Mouse (Mus musculus): ENCODE measurements around the gene Otud1. TPM values are rescaled to one million over a fixed set of nuclear protein-coding genes. Genes with fewer than 3 reads are reported as not detected.

Otud1 gene
- polyA plus RNA-seq, 1 experiment from 2014 or later = 1.3 TPM

DNA sequence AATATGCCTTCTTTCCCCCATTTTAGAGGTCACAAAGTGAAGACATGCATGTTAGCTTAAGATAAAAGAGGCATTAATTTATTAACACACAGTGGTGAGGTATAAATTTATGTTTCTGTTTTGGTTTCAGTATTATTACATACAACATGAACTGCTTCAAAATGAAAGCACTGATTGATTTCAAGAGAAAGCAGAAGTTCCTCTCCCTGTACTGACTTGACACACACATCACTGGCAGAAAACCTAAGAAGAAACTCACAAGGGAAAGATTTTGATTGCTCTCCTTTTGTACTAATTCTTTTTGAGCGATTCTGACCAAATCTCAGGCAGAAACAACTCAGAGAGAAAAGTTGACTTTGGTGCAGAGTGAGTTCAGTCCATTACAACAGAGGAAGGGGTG, 27.0 kb upstream of the Otud1 start:
- Histone ChIP-seq H3K9me3 (ENCODE audit: low read length) (no peaks in the 10 kb centered on the region), H3K27ac (ENCODE audit: low read depth) (no peak overlapping the region), H3K4me1 (ENCODE audit: insufficient read depth) (no peaks in the 10 kb centered on the region), H3K4me2 (ENCODE audit: low read depth, low read length) (no peak overlapping the region), H3K27me3 (ENCODE audit: insufficient read depth, low read length) (no peaks in the 10 kb centered on the region), H3K9ac (replicated peaks) (no peak overlapping the region), H3K4me3 (ENCODE audit: low read depth, low read length) (no peak overlapping the region), H3K36me3 (replicated peaks; ENCODE audit: insufficient read depth, low read length) (no peaks in the 10 kb centered on the region)
- DNase-seq = no peak
- TF ChIP-seq EP300 (IDR thresholded peaks at IDR 0.05; ENCODE audit: low read depth) (no peak), CTCF (IDR thresholded peaks at IDR 0.05; ENCODE audit: low read depth) (no peak)
- whole genome bisulfite sequencing (ENCODE audit: insufficient replicate concordance) = 50% methylated on average over 1 of the region's 1 CpGs
- ATAC-seq = no peak

DNA sequence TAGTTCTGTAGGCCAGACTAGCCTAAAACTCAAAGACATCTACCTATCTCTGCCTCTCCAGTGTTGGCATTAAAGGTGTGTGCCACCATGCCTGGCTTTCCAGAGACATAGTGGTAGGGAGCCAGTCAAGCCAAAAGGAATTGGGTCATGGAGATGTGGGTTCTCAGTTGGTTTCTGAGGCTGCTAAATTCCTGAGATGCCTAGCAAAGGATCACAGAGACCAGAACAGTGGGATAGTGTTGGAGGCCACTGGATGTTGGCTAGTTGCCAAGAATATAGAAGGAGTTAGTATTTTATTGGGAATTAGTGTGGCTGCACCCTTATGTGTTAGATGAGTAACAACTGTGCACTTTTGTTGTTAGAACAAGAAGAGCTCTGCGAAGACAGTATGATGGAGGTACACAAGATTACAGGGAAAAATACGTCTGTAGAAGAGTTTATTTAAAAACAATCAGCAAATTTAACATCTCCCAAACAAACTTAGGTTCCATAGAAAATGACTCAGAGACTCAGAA, 24.1 kb upstream of the Otud1 start:
- H3K36me3 ChIP-seq (replicated peaks; ENCODE audit: insufficient read depth, low read length) = no peaks in the 10 kb centered on the region
- TF ChIP-seq EP300 (IDR thresholded peaks at IDR 0.05; ENCODE audit: low read depth) (no peak), CTCF (IDR thresholded peaks at IDR 0.05; ENCODE audit: low read depth) (no peak)
- H3K27me3 ChIP-seq (ENCODE audit: insufficient read depth, low read length) = no peaks in the 10 kb centered on the region
- no peak overlapping the region for H3K9ac ChIP-seq (replicated peaks)
- no peak overlapping the region for H3K4me2 ChIP-seq (ENCODE audit: low read depth, low read length)
- H3K9me3 ChIP-seq (ENCODE audit: low read length) = no peaks in the 10 kb centered on the region
- no peak for DNase-seq
- H3K4me3 ChIP-seq (ENCODE audit: low read depth, low read length) = no peak overlapping the region
- H3K27ac ChIP-seq (ENCODE audit: low read depth) = no peak overlapping the region
- H3K4me1 ChIP-seq (ENCODE audit: insufficient read depth) = no peaks in the 10 kb centered on the region
- 61% methylated on average over 2 of the region's 2 CpGs for WGBS (ENCODE audit: insufficient replicate concordance)
- no peak for ATAC-seq

DNA sequence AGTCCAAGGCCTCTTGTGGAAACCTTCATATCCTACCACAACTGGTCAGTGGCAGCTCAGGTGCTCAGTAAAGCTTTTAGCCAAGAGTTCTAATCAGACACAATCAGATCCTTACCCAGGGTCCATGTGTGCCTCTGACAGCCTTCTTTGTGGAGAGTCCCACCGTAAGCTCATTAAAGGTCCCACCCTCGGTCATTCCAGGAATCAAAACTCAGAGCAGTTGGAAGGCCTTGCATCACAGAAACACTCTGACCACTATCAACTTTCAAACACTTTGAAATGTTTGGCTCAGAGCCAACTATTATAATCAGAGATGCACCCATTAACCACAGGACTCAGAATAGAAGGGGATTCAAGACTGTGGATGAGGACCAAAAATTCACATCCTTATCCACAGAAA, 12.4 kb upstream of the Otud1 start:
- Histone ChIP-seq H3K36me3 (replicated peaks; ENCODE audit: insufficient read depth, low read length) (no peaks in the 10 kb centered on the region), H3K4me3 (ENCODE audit: low read depth, low read length) (no peak overlapping the region), H3K27me3 (ENCODE audit: insufficient read depth, low read length) (no peaks in the 10 kb centered on the region), H3K4me2 (ENCODE audit: low read depth, low read length) (no peak overlapping the region), H3K9ac (replicated peaks) (no peak overlapping the region), H3K9me3 (ENCODE audit: low read length) (no peaks in the 10 kb centered on the region), H3K27ac (ENCODE audit: low read depth) (no peak overlapping the region), H3K4me1 (ENCODE audit: insufficient read depth) (peaks cover 5% of the 10 kb centered on the region; the same call in 1 of the 2 replicates)
- 51% methylated on average over 2 of the region's 2 CpGs for WGBS (ENCODE audit: insufficient replicate concordance)
- ATAC-seq (no peak), DNase-seq (no peak)
- TF ChIP-seq EP300 (IDR thresholded peaks at IDR 0.05; ENCODE audit: low read depth) (no peak), CTCF (IDR thresholded peaks at IDR 0.05; ENCODE audit: low read depth) (no peak)

DNA sequence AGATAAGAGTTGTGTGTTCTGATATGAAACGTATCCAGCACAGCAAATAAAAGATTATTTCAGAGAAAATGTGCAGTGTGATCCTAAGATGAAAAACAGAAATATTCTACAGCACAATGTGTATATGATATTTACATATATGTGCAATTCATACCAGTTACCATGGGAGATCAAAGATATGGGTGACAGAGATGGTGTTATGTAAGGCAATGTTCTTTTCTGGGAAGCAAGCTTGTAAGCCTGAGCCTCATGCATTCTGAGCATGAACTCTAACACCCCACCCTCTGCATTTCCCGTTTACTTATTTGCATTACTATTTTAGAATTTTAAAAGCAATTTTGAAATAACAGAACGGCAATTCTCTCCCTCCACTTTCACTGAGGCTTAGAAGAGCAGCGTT, 11.4 kb upstream of the Otud1 start:
- Histone ChIP-seq H3K36me3 (replicated peaks; ENCODE audit: insufficient read depth, low read length) (no peaks in the 10 kb centered on the region), H3K27ac (ENCODE audit: low read depth) (no peak overlapping the region), H3K4me1 (ENCODE audit: insufficient read depth) (peaks cover 5% of the 10 kb centered on the region; the same call in 1 of the 2 replicates), H3K9ac (replicated peaks) (no peak overlapping the region), H3K9me3 (ENCODE audit: low read length) (no peaks in the 10 kb centered on the region), H3K4me3 (ENCODE audit: low read depth, low read length) (no peak overlapping the region), H3K4me2 (ENCODE audit: low read depth, low read length) (no peak overlapping the region), H3K27me3 (ENCODE audit: insufficient read depth, low read length) (no peaks in the 10 kb centered on the region)
- 63% methylated on average over 4 of the region's 4 CpGs for WGBS (ENCODE audit: insufficient replicate concordance)
- DNase-seq = no peak
- ATAC-seq = no peak
- TF ChIP-seq CTCF (IDR thresholded peaks at IDR 0.05; ENCODE audit: low read depth) = no peak
- TF ChIP-seq EP300 (IDR thresholded peaks at IDR 0.05; ENCODE audit: low read depth) = no peak

DNA sequence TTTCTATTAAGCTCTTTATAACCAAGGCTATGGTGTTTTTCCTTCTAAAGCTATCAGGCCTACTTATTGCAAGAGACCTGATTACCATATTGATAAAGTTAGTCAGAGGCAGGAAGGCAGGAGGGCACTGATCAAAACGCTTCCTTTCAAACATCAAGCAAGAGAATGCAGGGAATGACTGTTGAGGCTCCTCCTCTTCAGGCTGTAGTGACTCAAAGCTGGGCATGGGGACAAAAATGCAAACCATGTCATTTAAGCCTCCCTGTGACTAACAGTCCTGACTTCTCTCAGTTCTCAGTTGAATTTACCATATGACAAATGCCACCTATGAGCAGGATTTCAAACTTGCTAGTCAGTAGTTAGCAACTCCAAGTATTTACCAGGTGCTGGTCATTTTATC, 10.6 kb upstream of the Otud1 start:
- peaks cover 5% of the 10 kb centered on the region; the same call in 1 of the 2 replicates for H3K4me1 ChIP-seq (ENCODE audit: insufficient read depth)
- no peak for ATAC-seq
- H3K4me2 ChIP-seq (ENCODE audit: low read depth, low read length) = no peak overlapping the region
- no peak for DNase-seq
- H3K4me3 ChIP-seq (ENCODE audit: low read depth, low read length) = no peak overlapping the region
- TF ChIP-seq EP300 (IDR thresholded peaks at IDR 0.05; ENCODE audit: low read depth) (no peak), CTCF (IDR thresholded peaks at IDR 0.05; ENCODE audit: low read depth) (no peak)
- H3K36me3 ChIP-seq (replicated peaks; ENCODE audit: insufficient read depth, low read length) = no peaks in the 10 kb centered on the region
- H3K27ac ChIP-seq (ENCODE audit: low read depth) = no peak overlapping the region
- H3K9ac ChIP-seq (replicated peaks) = no peak overlapping the region
- no peaks in the 10 kb centered on the region for H3K9me3 ChIP-seq (ENCODE audit: low read length)
- WGBS (ENCODE audit: insufficient replicate concordance) = 15% methylated on average over 1 of the region's 1 CpGs
- H3K27me3 ChIP-seq (ENCODE audit: insufficient read depth, low read length) = no peaks in the 10 kb centered on the region

DNA sequence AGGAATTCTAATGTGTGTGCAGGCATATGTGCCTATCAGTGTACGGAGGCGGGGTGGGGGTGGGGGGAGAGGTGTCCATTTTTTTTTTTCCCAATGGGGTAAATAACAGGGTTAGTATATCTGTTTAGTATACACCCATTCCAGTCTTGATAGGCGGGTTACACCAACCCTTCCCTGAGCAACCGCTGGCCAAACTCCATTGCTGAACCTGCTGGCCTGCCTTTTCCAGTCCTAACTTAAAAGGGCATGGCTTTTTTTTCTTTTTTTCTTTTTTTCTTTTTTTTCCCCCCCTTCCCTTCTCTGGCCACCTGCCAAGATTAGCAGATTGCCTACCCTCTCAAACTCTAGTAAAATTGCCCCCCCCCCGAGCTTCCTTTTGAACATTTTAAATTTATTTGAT, 1.1 kb upstream of the Otud1 start:
- H3K4me2 ChIP-seq (ENCODE audit: low read depth, low read length) = peak overlapping the region; percentile 85
- ATAC-seq (no peak), DNase-seq (no peak)
- H3K9ac ChIP-seq (replicated peaks) = no peak overlapping the region; the same call in 1 of the 2 replicates
- H3K27ac ChIP-seq (ENCODE audit: low read depth) = no peak overlapping the region
- H3K9me3 ChIP-seq (ENCODE audit: low read length) = no peaks in the 10 kb centered on the region
- H3K4me1 ChIP-seq (ENCODE audit: insufficient read depth) = peaks cover 11% of the 10 kb centered on the region
- WGBS (ENCODE audit: insufficient replicate concordance) = 44% methylated on average over 5 of the region's 5 CpGs
- TF ChIP-seq EP300 (IDR thresholded peaks at IDR 0.05; ENCODE audit: low read depth) (no peak), CTCF (IDR thresholded peaks at IDR 0.05; ENCODE audit: low read depth) (no peak)
- peak overlapping the region; percentile 75 for H3K4me3 ChIP-seq (ENCODE audit: low read depth, low read length)
- no peaks in the 10 kb centered on the region for H3K36me3 ChIP-seq (replicated peaks; ENCODE audit: insufficient read depth, low read length)
- H3K27me3 ChIP-seq (ENCODE audit: insufficient read depth, low read length) = no peaks in the 10 kb centered on the region

Measured in liver, postnatal 0 days (tissue).